Mouse (Mus musculus): ENCODE data around the gene Klhdc4. TPM values are rescaled to one million over a fixed set of nuclear protein-coding genes. Genes with fewer than 3 reads are reported as not detected.
A peak's percentile ranks its signal among the peaks of the same experiment; 100 is the strongest.

Gene Klhdc4
- polyA plus RNA-seq, 1 experiment from 2014 or later: 26.8 TPM

- no peaks in the 10 kb centered on the region for H3K9me3 ChIP-seq
- H3K9ac ChIP-seq: no peak overlapping the region
- no peak overlapping the region for H3K4me2 ChIP-seq
- H3K27ac ChIP-seq (replicated peaks): no peak overlapping the region
- 61% methylated on average over 12 of the region's 12 CpGs for WGBS
- no peaks in the 10 kb centered on the region for H3K36me3 ChIP-seq
- no peaks in the 10 kb centered on the region for H3K4me1 ChIP-seq
- H3K27me3 ChIP-seq (replicated peaks): peaks cover 16% of the 10 kb centered on the region; the same call in 1 of the 2 replicates
- no peak overlapping the region for H3K4me3 ChIP-seq
- ATAC-seq (ENCODE audit: extremely low read depth, insufficient number of reproducible peaks, low FRiP score, low TSS enrichment): no peak
Observed at GRCm38 (mm10) chr8:121861806-121862548, 32.6 kb upstream of the Klhdc4 start.

- Histone ChIP-seq H3K36me3 (no peaks in the 10 kb centered on the region), H3K9ac (no peak overlapping the region), H3K4me1 (no peaks in the 10 kb centered on the region), H3K4me2 (no peak overlapping the region), H3K4me3 (no peak overlapping the region), H3K27me3 (replicated peaks) (peaks cover 16% of the 10 kb centered on the region; the same call in 1 of the 2 replicates), H3K9me3 (no peaks in the 10 kb centered on the region), H3K27ac (replicated peaks) (no peak overlapping the region)
- 45% methylated on average over 6 of the region's 6 CpGs for WGBS
- ATAC-seq (ENCODE audit: extremely low read depth, insufficient number of reproducible peaks, low FRiP score, low TSS enrichment): no peak; the same call in 1 of the 2 replicates
Observed at GRCm38 (mm10) chr8:121861276-121861675, 31.9 kb upstream of the Klhdc4 start.

GRCm38 (mm10) chr8:121857747-121858146 lies 28.4 kb upstream of the Klhdc4 start:
- H3K4me3 ChIP-seq: no peak overlapping the region
- no peaks in the 10 kb centered on the region for H3K9me3 ChIP-seq
- no peak overlapping the region for H3K27ac ChIP-seq (replicated peaks)
- H3K4me2 ChIP-seq: no peak overlapping the region
- H3K36me3 ChIP-seq: no peaks in the 10 kb centered on the region
- peaks cover 10% of the 10 kb centered on the region for H3K4me1 ChIP-seq
- no peak for ATAC-seq (ENCODE audit: extremely low read depth, insufficient number of reproducible peaks, low FRiP score, low TSS enrichment)
- WGBS: 45% methylated on average over 2 of the region's 2 CpGs
- peaks cover 16% of the 10 kb centered on the region; the same call in 1 of the 2 replicates for H3K27me3 ChIP-seq (replicated peaks)
- no peak overlapping the region for H3K9ac ChIP-seq

GRCm38 (mm10) chr8:121857331-121857730 lies 28.0 kb upstream of the Klhdc4 start:
- no peaks in the 10 kb centered on the region for H3K36me3 ChIP-seq
- H3K4me1 ChIP-seq: peaks cover 14% of the 10 kb centered on the region
- no peak overlapping the region for H3K4me3 ChIP-seq
- H3K9me3 ChIP-seq: no peaks in the 10 kb centered on the region
- peaks cover 19% of the 10 kb centered on the region; the same call in 1 of the 2 replicates for H3K27me3 ChIP-seq (replicated peaks)
- ATAC-seq (ENCODE audit: extremely low read depth, insufficient number of reproducible peaks, low FRiP score, low TSS enrichment): no peak
- no peak overlapping the region for H3K4me2 ChIP-seq
- no peak overlapping the region for H3K9ac ChIP-seq
- H3K27ac ChIP-seq (replicated peaks): no peak overlapping the region
- WGBS: 63% methylated on average over 9 of the region's 9 CpGs

GRCm38 (mm10) chr8:121856071-121856746 lies 26.8 kb upstream of the Klhdc4 start:
- no peak for ATAC-seq (ENCODE audit: extremely low read depth, insufficient number of reproducible peaks, low FRiP score, low TSS enrichment)
- Histone ChIP-seq H3K4me2 (no peak overlapping the region), H3K36me3 (no peaks in the 10 kb centered on the region), H3K4me3 (no peak overlapping the region), H3K27ac (replicated peaks) (no peak overlapping the region), H3K27me3 (replicated peaks) (peaks cover 20% of the 10 kb centered on the region; the same call in 1 of the 2 replicates), H3K9me3 (no peaks in the 10 kb centered on the region), H3K9ac (no peak overlapping the region), H3K4me1 (peaks cover 23% of the 10 kb centered on the region)
- 83% methylated on average over 14 of the region's 14 CpGs for WGBS

- no peak overlapping the region for H3K27ac ChIP-seq (replicated peaks)
- no peak overlapping the region for H3K4me3 ChIP-seq
- H3K27me3 ChIP-seq (replicated peaks): peaks cover 26% of the 10 kb centered on the region
- no peak overlapping the region for H3K9ac ChIP-seq
- no peak overlapping the region for H3K4me2 ChIP-seq
- WGBS: 67% methylated on average over 2 of the region's 2 CpGs
- no peaks in the 10 kb centered on the region for H3K36me3 ChIP-seq
- H3K9me3 ChIP-seq: no peaks in the 10 kb centered on the region
- H3K4me1 ChIP-seq: peaks cover 34% of the 10 kb centered on the region
- no peak for ATAC-seq (ENCODE audit: extremely low read depth, insufficient number of reproducible peaks, low FRiP score, low TSS enrichment)
Observed at GRCm38 (mm10) chr8:121853586-121853985, 24.2 kb upstream of the Klhdc4 start.

- Histone ChIP-seq H3K4me1 (peaks cover 34% of the 10 kb centered on the region), H3K27me3 (replicated peaks) (peaks cover 23% of the 10 kb centered on the region), H3K9ac (peak overlapping the region; percentile 21; the same call in 1 of the 2 replicates), H3K4me3 (no peak overlapping the region), H3K9me3 (no peaks in the 10 kb centered on the region), H3K27ac (replicated peaks) (no peak overlapping the region), H3K4me2 (no peak overlapping the region), H3K36me3 (no peaks in the 10 kb centered on the region)
- WGBS: 13% methylated on average over 7 of the region's 7 CpGs
- ATAC-seq (ENCODE audit: extremely low read depth, insufficient number of reproducible peaks, low FRiP score, low TSS enrichment): no peak
Observed at GRCm38 (mm10) chr8:121852464-121852863, 23.1 kb upstream of the Klhdc4 start.

GRCm38 (mm10) chr8:121851716-121852115 lies 22.3 kb upstream of the Klhdc4 start:
- no peak for ATAC-seq (ENCODE audit: extremely low read depth, insufficient number of reproducible peaks, low FRiP score, low TSS enrichment)
- no peak overlapping the region for H3K4me2 ChIP-seq
- no peak overlapping the region for H3K4me3 ChIP-seq
- WGBS: 53% methylated on average over 7 of the region's 7 CpGs
- no peaks in the 10 kb centered on the region for H3K9me3 ChIP-seq
- H3K4me1 ChIP-seq: peaks cover 34% of the 10 kb centered on the region
- no peak overlapping the region for H3K27ac ChIP-seq (replicated peaks)
- peaks cover 21% of the 10 kb centered on the region for H3K27me3 ChIP-seq (replicated peaks)
- H3K9ac ChIP-seq: peak overlapping the region; percentile 37; the same call in 1 of the 2 replicates
- H3K36me3 ChIP-seq: no peaks in the 10 kb centered on the region

GRCm38 (mm10) chr8:121850821-121851470 lies 21.6 kb upstream of the Klhdc4 start:
- Histone ChIP-seq H3K36me3 (no peaks in the 10 kb centered on the region), H3K9ac (peak overlapping the region; percentile 78), H3K4me2 (peak overlapping the region; percentile 70), H3K4me1 (peaks cover 34% of the 10 kb centered on the region), H3K27ac (replicated peaks) (no peak overlapping the region), H3K4me3 (peak overlapping the region; percentile 38), H3K9me3 (no peaks in the 10 kb centered on the region), H3K27me3 (replicated peaks) (peaks cover 21% of the 10 kb centered on the region)
- 7% methylated on average over 24 of the region's 24 CpGs for WGBS
- ATAC-seq (ENCODE audit: extremely low read depth, insufficient number of reproducible peaks, low FRiP score, low TSS enrichment): no peak

GRCm38 (mm10) chr8:121850436-121850820 lies 21.1 kb upstream of the Klhdc4 start:
- no peaks in the 10 kb centered on the region for H3K9me3 ChIP-seq
- no peak for ATAC-seq (ENCODE audit: extremely low read depth, insufficient number of reproducible peaks, low FRiP score, low TSS enrichment)
- peak overlapping the region; percentile 78 for H3K9ac ChIP-seq
- WGBS: 43% methylated on average over 12 of the region's 12 CpGs
- H3K27ac ChIP-seq (replicated peaks): no peak overlapping the region
- peaks cover 34% of the 10 kb centered on the region for H3K4me1 ChIP-seq
- peak overlapping the region; percentile 38; the same call in 1 of the 2 replicates for H3K4me3 ChIP-seq
- H3K4me2 ChIP-seq: peak overlapping the region; percentile 70
- H3K27me3 ChIP-seq (replicated peaks): peaks cover 21% of the 10 kb centered on the region
- H3K36me3 ChIP-seq: no peaks in the 10 kb centered on the region

- WGBS: 15% methylated on average over 6 of the region's 6 CpGs
- Histone ChIP-seq H3K36me3 (no peaks in the 10 kb centered on the region), H3K27me3 (replicated peaks) (peaks cover 21% of the 10 kb centered on the region), H3K4me3 (no peak overlapping the region), H3K9me3 (no peaks in the 10 kb centered on the region), H3K4me1 (peaks cover 34% of the 10 kb centered on the region), H3K27ac (replicated peaks) (no peak overlapping the region), H3K4me2 (peak overlapping the region; percentile 70; the same call in 1 of the 2 replicates), H3K9ac (no peak overlapping the region)
- no peak for ATAC-seq (ENCODE audit: extremely low read depth, insufficient number of reproducible peaks, low FRiP score, low TSS enrichment)
Observed at GRCm38 (mm10) chr8:121850018-121850417, 20.6 kb upstream of the Klhdc4 start.
